ENCODE assay signal across 21 mouse cellular contexts in genomic region chr1:60970846-60971245, GRCm38 (mm10). TPM values are rescaled to one million over a fixed set of nuclear protein-coding genes. Genes with fewer than 3 reads are reported as not detected.
DNase-seq lines count a peak whose midpoint lies in the region; ATAC-seq and TF ChIP-seq lines count a peak whose summit lies in the region.
"Had no signal": no experiment of that assay in that cellular context is flagged by ENCODE, and none has a peak within 500 bp of the region (broad histone marks: within the 10 kb centered on the region; RNA-seq: fewer than 3 reads in every experiment).

No protein-coding gene starts in this region.

- peak; percentile 64 for ATAC-seq in frontal cortex, adult (ENCODE audit: low TSS enrichment)
- ATAC-seq: activated CD4-positive, CD25-positive, alpha-beta regulatory T cell, adult 4 months had no signal

- no peak overlapping the region for H3K27ac ChIP-seq in left cerebral cortex, adult 2 months
- H3K27ac ChIP-seq: embryonic facial prominence, embryonic 12.5 days; hindbrain, embryonic 12.5 days had no signal

- TF ChIP-seq CTCF in left cerebral cortex, adult 2 months (IDR thresholded peaks at IDR 0.05): peak; percentile 36

- no peak for DNase-seq in frontal cortex, postnatal 10 days (ENCODE audit: low spot score in 2 of 2)
- DNase-seq in left cerebral cortex, adult 2 months (ENCODE audit: extremely low spot score in 1 of 2, low spot score in 2 of 2): no peak
- DNase-seq in left cerebral cortex, adult 9 months (ENCODE audit: low spot score in 2 of 2): no peak
- peak; percentile 18 for DNase-seq in brain, adult 2 months (ENCODE audit: low read depth, low spot score)
- no peak for DNase-seq in urinary bladder, postnatal 10 days (ENCODE audit: low spot score)
- DNase-seq in heart, postnatal 36 days: no peak
- DNase-seq: adrenal gland, adult 8-10 months; cerebellum, adult 18-20 months; cerebellum, postnatal 14 days; heart, postnatal 10 days; lung, postnatal 4 days; right cerebral cortex, postnatal 25 days; spleen, adult 18-20 months; thymus, postnatal 14 days had no signal

- intact Hi-C loops in left cerebral cortex, adult 2 months (cut with DNase I): no loop called here
- intact Hi-C loops in heart, postnatal 36 days (cut with DNase I): no loop called here

- no peak overlapping the region for H3K4me3 ChIP-seq in left cerebral cortex, adult 2 months
- H3K4me3 ChIP-seq: embryonic facial prominence, embryonic 12.5 days; heart, embryonic 12.5 days; hindbrain, embryonic 12.5 days had no signal

RNA-seq across cellular contexts. Expression of gene Icos, which starts 6.9 kb away (rescaled TPM):
- under 1 TPM in 1 of 2 experiments, not detected in 1; 0.09 TPM for total RNA-seq in left cerebral cortex, adult 2 months (2021)
- under 1 TPM; 0.14 to 0.22 TPM for total RNA-seq in heart, postnatal 36 days (2021)
- total RNA-seq: gastrocnemius, adult 8-10 months; granulocyte monocyte progenitor cell, adult 5-6 weeks had no signal
